Mouse (Mus musculus) brain, embryonic 14.5 days (tissue): Measurements from ENCODE around the gene Tas2r120.
"Not testable (repeated sequence)": the region's sequence is repeated elsewhere in the genome, so short reads cannot be mapped to it uniquely, and the experiment has no call there.

Experiments used
- CTCF ChIP-seq: fragments of 200-500 bp; IDR thresholded peaks from 2 replicates; pipeline ENCODE4 v1.5.1; 2012; ENCODE audit warnings: inconsistent platforms, mild to moderate bottlenecking, moderate library complexity, borderline replicate concordance; ENCODE audit not compliant: insufficient read depth, insufficient read length; ENCODE audit errors: extremely low read depth
- POLR2A ChIP-seq: fragments of 200-500 bp; IDR thresholded peaks from 2 replicates; pipeline ENCODE4 v1.6.1; 2012; ENCODE audit warnings: mild to moderate bottlenecking, inconsistent platforms, borderline replicate concordance; ENCODE audit not compliant: poor library complexity, insufficient read depth, insufficient read length, severe bottlenecking; ENCODE audit errors: extremely low read depth

- TF ChIP-seq CTCF, POLR2A: not testable (repeated sequence)
These were observed 34.8 kb downstream of the Tas2r120 start for GRCm38 (mm10) chr6:132691596-132691995.
